Mouse (Mus musculus): ENCODE measurements around the gene Gm21887. TPM values are rescaled to one million over a fixed set of nuclear protein-coding genes. Genes with fewer than 3 reads are reported as not detected.
A peak's percentile ranks its signal among the peaks of the same experiment; 100 is the strongest.
"Not testable (repeated sequence)": the region's sequence is repeated elsewhere in the genome, so short reads cannot be mapped to it uniquely, and the experiment has no call there.

Gene Gm21887
- total and polyA plus RNA-seq, 3 experiments: 2.5 to 88.8 TPM; not detected in 1

DNA sequence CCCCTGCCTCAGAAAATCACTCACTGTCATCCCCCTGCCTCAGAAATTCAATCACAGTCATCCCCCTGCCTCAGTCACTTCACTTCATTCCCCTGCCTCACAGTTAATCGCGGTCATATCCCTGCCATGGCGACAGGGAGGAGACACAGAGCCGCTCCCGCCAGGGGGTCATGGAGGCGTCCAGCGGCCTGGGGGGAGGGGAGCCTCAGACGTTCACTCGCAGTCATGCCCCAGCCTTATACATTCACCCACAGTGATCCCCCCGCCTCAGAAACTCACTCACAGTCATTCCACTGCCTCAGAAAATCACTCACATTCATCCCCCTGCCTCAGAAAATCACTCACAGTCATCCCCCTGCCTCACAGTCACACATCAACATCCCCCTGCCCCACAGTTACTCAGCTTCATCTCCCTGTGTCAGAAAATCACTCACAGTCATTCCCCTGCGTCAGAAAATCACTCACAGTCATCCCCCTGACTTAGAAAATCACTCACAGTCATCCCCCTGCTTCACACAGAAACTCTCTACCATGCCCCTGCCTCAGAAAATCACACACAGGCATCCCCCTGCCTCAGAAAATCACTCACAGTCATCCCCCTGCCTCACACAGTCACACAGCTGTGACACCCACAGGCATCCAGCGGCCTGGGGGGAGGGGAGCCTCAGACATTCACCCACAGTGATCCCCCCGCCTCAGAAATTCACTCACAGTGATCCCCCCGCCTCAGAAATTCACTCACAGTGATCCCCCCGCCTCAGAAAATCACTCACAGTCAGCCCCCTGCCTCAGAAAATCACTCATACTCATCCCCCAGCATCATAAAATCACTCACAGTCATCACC is 17.2 kb upstream of the Gm21887 start:
- peak; percentile 5; the same call in 1 of the 2 replicates for TF ChIP-seq TAL1 (IDR thresholded peaks at IDR 0.05; ENCODE audit: low read length)
- peak; percentile 74; the same call in 1 of the 2 replicates for TF ChIP-seq POLR2AphosphoS5 (IDR thresholded peaks at IDR 0.05; ENCODE audit: borderline replicate concordance, low read depth, low read length)
- TF ChIP-seq GABPA (IDR thresholded peaks at IDR 0.05; ENCODE audit: low read depth, low read length): peak; percentile 41; the same call in 1 of the 2 replicates
- TF ChIP-seq NELFE (IDR thresholded peaks at IDR 0.05; ENCODE audit: low read depth, low read length): 0 out of 2 replicates have a peak, but pooled peaks have one; percentile 13
- peak; percentile 14; the same call in 1 of the 2 replicates for TF ChIP-seq SMC3 (IDR thresholded peaks at IDR 0.05; ENCODE audit: low read depth, low read length)
- TF ChIP-seq CHD2 (IDR thresholded peaks at IDR 0.05; ENCODE audit: low read length): peak; percentile 19; the same call in 1 of the 2 replicates
- TF ChIP-seq RCOR1 (IDR thresholded peaks at IDR 0.05; ENCODE audit: low read depth, low read length): 0 out of 2 replicates have a peak, but pooled peaks have one; percentile 16
- 0 out of 2 replicates have a peak, but pooled peaks have one; percentile 48 for TF ChIP-seq POLR2AphosphoS2 (IDR thresholded peaks at IDR 0.05; ENCODE audit: low read length)
- TF ChIP-seq ZMIZ1 (IDR thresholded peaks at IDR 0.05; ENCODE audit: low read depth, low read length): 0 out of 2 replicates have a peak, but pooled peaks have one; percentile 11
- H3K79me2 ChIP-seq (ENCODE audit: control insufficient read depth, insufficient read depth, low read length, poor library complexity); H3K9ac ChIP-seq (ENCODE audit: control insufficient read depth, low read depth, low read length, poor library complexity, severe bottlenecking); H3K4me3 ChIP-seq (ENCODE audit: control insufficient read depth in 1 of 2, insufficient read depth in 1 of 2, low read depth in 2 of 2, low read length in 2 of 2); H3K36me3 ChIP-seq (ENCODE audit: control insufficient read depth in 1 of 2, insufficient read depth in 2 of 2, low read length in 2 of 2); H3K4me1 ChIP-seq (ENCODE audit: control insufficient read depth in 1 of 2, insufficient read depth in 2 of 2, low read length in 2 of 2); H3K27ac ChIP-seq (ENCODE audit: control insufficient read depth, low read depth, low read length); H3K9me3 ChIP-seq (replicated peaks; ENCODE audit: insufficient read depth, low read length); H3K27me3 ChIP-seq (ENCODE audit: control insufficient read depth in 1 of 2, insufficient read depth in 2 of 2, low read length in 2 of 2): not testable (repeated sequence)
- DNase-seq (ENCODE audit: low read depth, low spot score): peak; percentile 84

DNA sequence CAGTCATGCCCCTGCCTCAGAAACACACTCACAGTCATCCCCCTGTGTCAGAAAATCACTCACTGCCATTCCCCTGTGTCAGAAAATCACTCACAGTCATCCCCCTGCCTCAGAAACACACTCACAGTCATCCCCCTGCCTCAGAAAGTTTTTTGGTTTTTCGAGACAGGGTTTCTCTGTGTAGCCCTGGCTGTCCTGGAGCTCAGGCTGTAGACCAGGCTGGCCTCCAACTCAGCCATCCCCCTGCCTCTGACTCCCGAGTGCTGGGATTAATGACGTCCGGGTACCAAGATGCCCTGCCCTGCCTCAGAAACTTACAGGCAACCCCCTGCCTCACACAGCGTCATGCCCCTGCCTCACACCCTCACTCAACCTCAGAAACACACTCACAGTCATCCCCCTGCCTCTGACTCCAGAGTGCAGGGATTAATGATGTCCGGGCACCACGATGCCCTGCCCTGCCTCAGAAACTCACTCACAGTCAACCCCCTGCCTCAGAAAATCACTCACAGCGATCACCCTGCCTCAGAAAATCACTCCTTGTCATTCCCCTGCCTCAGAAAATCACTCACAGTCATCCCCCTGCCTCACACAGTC is 16.4 kb upstream of the Gm21887 start:
- H3K9me3 ChIP-seq (replicated peaks; ENCODE audit: insufficient read depth, low read length); DNase-seq (ENCODE audit: low read depth, low spot score); H3K36me3 ChIP-seq (ENCODE audit: control insufficient read depth in 1 of 2, insufficient read depth in 2 of 2, low read length in 2 of 2); H3K4me1 ChIP-seq (ENCODE audit: control insufficient read depth in 1 of 2, insufficient read depth in 2 of 2, low read length in 2 of 2); H3K27ac ChIP-seq (ENCODE audit: control insufficient read depth, low read depth, low read length); H3K79me2 ChIP-seq (ENCODE audit: control insufficient read depth, insufficient read depth, low read length, poor library complexity); H3K27me3 ChIP-seq (ENCODE audit: control insufficient read depth in 1 of 2, insufficient read depth in 2 of 2, low read length in 2 of 2); H3K4me3 ChIP-seq (ENCODE audit: control insufficient read depth in 1 of 2, insufficient read depth in 1 of 2, low read depth in 2 of 2, low read length in 2 of 2); H3K9ac ChIP-seq (ENCODE audit: control insufficient read depth, low read depth, low read length, poor library complexity, severe bottlenecking): not testable (repeated sequence)

DNA sequence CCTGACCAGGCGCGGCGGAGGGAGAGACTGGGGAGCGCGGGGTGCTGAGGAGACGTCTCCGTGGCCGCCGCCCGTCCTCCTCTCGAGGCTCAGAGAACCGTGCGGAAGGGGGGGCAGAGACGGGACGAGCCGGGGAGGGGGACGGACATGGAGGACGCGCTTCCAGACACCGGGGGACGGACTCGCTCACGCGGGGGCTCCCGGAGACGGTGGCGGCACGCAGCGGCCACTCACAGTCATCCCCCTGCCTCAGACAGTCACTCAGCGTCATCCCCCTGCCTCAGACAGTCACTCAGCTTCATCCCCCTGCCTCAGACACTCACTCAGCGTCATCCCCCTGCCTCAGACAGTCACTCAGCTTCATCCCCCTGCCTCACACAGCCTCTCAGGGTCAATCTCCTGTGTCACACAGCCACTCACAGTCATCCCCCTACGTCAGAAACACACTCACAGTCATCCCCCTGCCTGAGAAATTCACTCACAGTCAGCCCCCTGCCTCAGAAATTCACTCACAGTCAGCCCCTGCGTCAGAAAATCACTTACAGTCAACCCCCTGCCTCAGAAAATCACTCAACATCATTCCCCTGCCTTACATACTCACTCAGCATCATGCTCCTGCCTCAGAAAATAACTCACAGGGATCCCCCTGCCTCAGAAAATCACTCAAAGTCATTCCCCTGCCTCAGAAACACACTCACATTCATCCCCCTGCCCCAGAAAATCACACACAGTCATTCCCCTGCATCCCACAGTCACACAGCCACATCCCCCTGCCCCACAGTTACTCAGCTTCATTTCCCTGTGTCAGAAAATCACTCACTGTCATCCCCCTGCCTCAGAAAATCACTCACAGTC is 15.2 kb upstream of the Gm21887 start:
- TF ChIP-seq POLR2A (IDR thresholded peaks at IDR 0.05; ENCODE audit: control insufficient read depth in 1 of 2, insufficient read depth in 1 of 2, low read depth in 1 of 2, low read length in 2 of 2, poor library complexity in 1 of 2): 0 out of 4 replicates have a peak, but pooled peaks of 1 of the 2 experiments have one; percentile 13
- H3K4me3 ChIP-seq (ENCODE audit: control insufficient read depth in 1 of 2, insufficient read depth in 1 of 2, low read depth in 2 of 2, low read length in 2 of 2): 0 out of 4 replicates have a peak overlapping the region, but pooled peaks of 1 of the 2 experiments have one; percentile 2
- not testable (repeated sequence) for H3K9me3 ChIP-seq (replicated peaks; ENCODE audit: insufficient read depth, low read length); H3K36me3 ChIP-seq (ENCODE audit: control insufficient read depth in 1 of 2, insufficient read depth in 2 of 2, low read length in 2 of 2); H3K27ac ChIP-seq (ENCODE audit: control insufficient read depth, low read depth, low read length); H3K27me3 ChIP-seq (ENCODE audit: control insufficient read depth in 1 of 2, insufficient read depth in 2 of 2, low read length in 2 of 2); H3K4me1 ChIP-seq (ENCODE audit: control insufficient read depth in 1 of 2, insufficient read depth in 2 of 2, low read length in 2 of 2); H3K79me2 ChIP-seq (ENCODE audit: control insufficient read depth, insufficient read depth, low read length, poor library complexity); H3K9ac ChIP-seq (ENCODE audit: control insufficient read depth, low read depth, low read length, poor library complexity, severe bottlenecking)
- DNase-seq (ENCODE audit: low read depth, low spot score): peak; percentile 71

Data from MEL (cell line).